Mouse (Mus musculus): ENCODE measurements around the gene Lemd2. TPM values are rescaled to one million over a fixed set of nuclear protein-coding genes. Genes with fewer than 3 reads are reported as not detected.

Gene Lemd2
- total RNA-seq, 1 experiment from 2014 or later = 49.6 TPM

- DNase-seq = peak; percentile 73
Observed at GRCm38 (mm10) chr17:27160905-27161304, 43.4 kb downstream of the Lemd2 start.

GRCm38 (mm10) chr17:27159169-27159568 is 45.1 kb downstream of the Lemd2 start:
- DNase-seq = peak; percentile 46

GRCm38 (mm10) chr17:27158439-27158838 is 45.8 kb downstream of the Lemd2 start:
- peak; percentile 25 for DNase-seq

GRCm38 (mm10) chr17:27155752-27156151 is 48.5 kb downstream of the Lemd2 start:
- no peak for DNase-seq

GRCm38 (mm10) chr17:27154881-27155280 is 49.4 kb downstream of the Lemd2 start:
- DNase-seq = no peak

GRCm38 (mm10) chr17:27154256-27154655 is 50.0 kb downstream of the Lemd2 start:
- DNase-seq = peak; percentile 40

GRCm38 (mm10) chr17:27153773-27154193 is 50.5 kb downstream of the Lemd2 start:
- DNase-seq = peak; percentile 89

GRCm38 (mm10) chr17:27152976-27153723 is 51.1 kb downstream of the Lemd2 start:
- DNase-seq = no peak

GRCm38 (mm10) chr17:27151411-27151810 is 52.9 kb downstream of the Lemd2 start:
- peak; percentile 66 for DNase-seq

- DNase-seq = peak; percentile 62
Observed at GRCm38 (mm10) chr17:27150871-27151270, 53.4 kb downstream of the Lemd2 start.

GRCm38 (mm10) chr17:27146323-27146923 is 57.8 kb downstream of the Lemd2 start:
- DNase-seq = no peak

- DNase-seq = no peak
Observed at GRCm38 (mm10) chr17:27144152-27144551, 60.1 kb downstream of the Lemd2 start.

- peak; percentile 66 for DNase-seq
Observed at GRCm38 (mm10) chr17:27141971-27142450, 62.3 kb downstream of the Lemd2 start.

- no peak for DNase-seq
Observed at GRCm38 (mm10) chr17:27140262-27140661, 64.0 kb downstream of the Lemd2 start.

Other genes with a start within 250 kb of the Lemd2 start
- 5.2 and 5.3 TPM in 2 replicates for gene Zbtb9, start 231.3 kb downstream of the Lemd2 start, total RNA-seq (2021)
- gene Bak1, start 175.5 kb downstream of the Lemd2 start, total RNA-seq (2021) = 33.5 and 41.7 TPM in 2 replicates
- gene Itpr3, start 147.2 kb downstream of the Lemd2 start, total RNA-seq (2021) = 7.4 and 10.9 TPM in 2 replicates
- gene Uqcc2, start 70.6 kb downstream of the Lemd2 start, total RNA-seq (2021) = 162 and 182 TPM in 2 replicates
- gene Ip6k3, start 36.7 kb downstream of the Lemd2 start, total RNA-seq (2021) = 0.53 and 0.56 TPM in 2 replicates

Measured in adrenal gland, postnatal 14 days (tissue).